Mouse (Mus musculus) G1E (cell line): Measurements from ENCODE around the gene Nup98. TPM values are rescaled to one million over a fixed set of nuclear protein-coding genes. Genes with fewer than 3 reads are reported as not detected.

Source experiments
- ATAC-seq: 2 replicates; pipeline ENCODE4 v1.8.0; 2016; ENCODE audit warnings: mild to moderate bottlenecking; ENCODE audit not compliant: insufficient number of reproducible peaks, poor library complexity, low FRiP score, severe bottlenecking; ENCODE audit errors: extremely low read depth
- DNase-seq: peaks from one replicate; pipeline ENCODE4 v3.0.0; 2012; ENCODE audit warnings: low spot score
- H3K27me3 ChIP-seq: 2 replicates; pipeline ENCODE4 v1.6.1; 2012; ENCODE audit warnings: mild to moderate bottlenecking, low read length, inconsistent platforms; ENCODE audit not compliant: insufficient read depth
- H3K36me3 ChIP-seq: replicated peaks from 2 replicates; pipeline ENCODE3; 2012; ENCODE audit warnings: mild to moderate bottlenecking, inconsistent platforms
- H3K4me1 ChIP-seq: 2 replicates; pipeline ENCODE4 v1.6.1; 2012; ENCODE audit warnings: low read depth, low read length, inconsistent platforms, mixed read lengths; ENCODE audit not compliant: insufficient read depth
- H3K4me3 ChIP-seq: 2 replicates; pipeline ENCODE4 v1.5.1; 2012; ENCODE audit warnings: low read depth, mild to moderate bottlenecking, inconsistent platforms, low read length, moderate library complexity, mixed read lengths
- H3K9me3 ChIP-seq: replicated peaks from 2 replicates; pipeline ENCODE4 v1.6.1; 2012; ENCODE audit warnings: inconsistent platforms
- CTCF ChIP-seq: IDR thresholded peaks from 2 replicates; pipeline ENCODE4 v1.5.1; 2012; ENCODE audit warnings: low read depth, low read length, inconsistent platforms, mixed read lengths
- GATA1 ChIP-seq: IDR thresholded peaks from 2 replicates; pipeline ENCODE4 v1.6.1; 2012; ENCODE audit warnings: borderline replicate concordance, low read length, inconsistent platforms, mixed read lengths
- GATA2 ChIP-seq: IDR thresholded peaks from 2 replicates; pipeline ENCODE4 v1.6.1; 2012; ENCODE audit warnings: low read depth, low read length, inconsistent platforms, borderline replicate concordance
- POLR2AphosphoS5 ChIP-seq: IDR thresholded peaks from 2 replicates; pipeline ENCODE4 v1.6.1; 2012; ENCODE audit warnings: low read depth, low read length, inconsistent platforms; ENCODE audit not compliant: insufficient replicate concordance
- TAL1 ChIP-seq: conservative IDR thresholded peaks from 2 replicates; pipeline ENCODE4 v1.6.1; 2012; ENCODE audit warnings: low read depth, low read length, inconsistent platforms, mixed read lengths
- polyA plus RNA-seq: library from polyadenylated mRNA; stranded (reverse); fragments of >175 nt; gene quantifications from 2 replicates; pipeline ENCODE4 v1.2.3, GENCODE M21; 2012
- total RNA-seq, 2 experiments: library from RNA; stranded (forward) in 1 of 2; stranded (reverse) in 1 of 2; fragments of 200-1000 nt in 1 of 2; fragments of >200 nt in 1 of 2; fragmentation: Nextera tagmentation in 1 of 2; gene quantifications; 2 replicates each; pipeline ENCODE4 v1.2.3; 2014 to 2017

Nup98 gene
- total and polyA plus RNA-seq, 3 experiments, result 11.3 to 179 (median 60.5) TPM

DNA sequence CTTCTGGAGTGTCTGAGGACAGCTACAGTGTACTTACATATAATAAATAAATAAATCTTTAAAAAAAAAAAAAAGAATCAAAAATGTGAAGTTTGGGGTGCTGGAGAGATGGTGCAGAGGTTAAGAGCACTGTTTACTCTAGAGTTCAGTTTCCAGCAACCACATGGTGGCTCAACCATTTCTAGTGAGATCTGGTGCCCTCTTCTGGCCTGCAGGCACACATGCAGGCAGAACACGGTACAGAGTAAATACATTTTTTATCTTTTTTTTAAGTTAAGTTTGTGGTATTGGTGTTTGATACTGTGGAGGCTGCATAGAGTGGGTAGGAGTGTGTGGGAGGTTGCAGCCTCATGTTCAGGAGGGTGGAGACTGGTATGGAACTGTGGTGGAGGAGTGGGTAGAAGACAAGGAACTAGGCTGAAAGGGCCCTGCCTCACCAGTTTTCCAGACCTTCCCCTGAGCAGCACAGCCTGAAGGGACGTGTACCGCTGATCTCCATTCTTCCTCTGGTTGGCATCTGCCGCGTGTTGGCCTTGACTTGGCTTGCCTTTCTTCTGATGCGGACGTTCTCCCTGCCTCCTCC, 133.2 kb downstream of the Nup98 start:
- H3K27me3 ChIP-seq, result no peaks in the 10 kb centered on the region
- no peak overlapping the region for H3K4me3 ChIP-seq
- peaks cover 93% of the 10 kb centered on the region for H3K36me3 ChIP-seq
- DNase-seq (no peak), ATAC-seq (no peak)
- no peaks in the 10 kb centered on the region for H3K9me3 ChIP-seq
- TF ChIP-seq GATA2 (no peak), POLR2AphosphoS5 (no peak), GATA1 (no peak), TAL1 (no peak), CTCF (no peak)
- peaks cover 2% of the 10 kb centered on the region; the same call in 1 of the 2 replicates for H3K4me1 ChIP-seq

Other genes with a start within 250 kb of the Nup98 start
- 4.2 and 6.5 TPM in 2 replicates for gene Il18bp, start 191.5 kb downstream of the Nup98 start, total RNA-seq (2014; fragmentation: Nextera tagmentation)
- gene Il18bp, start 191.5 kb downstream of the Nup98 start, total RNA-seq (2017), result 2.5 and 2.7 TPM in 2 replicates
- gene Il18bp, start 191.5 kb downstream of the Nup98 start, polyA plus RNA-seq, result 1.8 TPM in 2 replicates
- 8.6 and 11.8 TPM in 2 replicates for gene Rnf121, start 144.7 kb downstream of the Nup98 start, total RNA-seq (2014; fragmentation: Nextera tagmentation)
- 10.9 and 11.4 TPM in 2 replicates for gene Rnf121, start 144.7 kb downstream of the Nup98 start, total RNA-seq (2017)
- gene Rnf121, start 144.7 kb downstream of the Nup98 start, polyA plus RNA-seq, result 1.7 and 2.7 TPM in 2 replicates
- 29.5 and 45.5 TPM in 2 replicates for gene Xndc1, start 144.7 kb downstream of the Nup98 start, total RNA-seq (2014; fragmentation: Nextera tagmentation)
- 35.4 and 39.4 TPM in 2 replicates for gene Xndc1, start 144.7 kb downstream of the Nup98 start, total RNA-seq (2017)
- 25.0 and 29.7 TPM in 2 replicates for gene Xndc1, start 144.7 kb downstream of the Nup98 start, polyA plus RNA-seq
- gene Xntrpc, start 144.5 kb downstream of the Nup98 start, total RNA-seq (2014; fragmentation: Nextera tagmentation), result 0.39 and 1.4 TPM in 2 replicates
- gene Xntrpc, start 144.5 kb downstream of the Nup98 start, total RNA-seq (2017), result 0.44 and 0.46 TPM in 2 replicates
- 0.21 and 0.31 TPM in 2 replicates for gene Xntrpc, start 144.5 kb downstream of the Nup98 start, polyA plus RNA-seq
- gene Trpc2, start 127.1 kb downstream of the Nup98 start, total RNA-seq (2014; fragmentation: Nextera tagmentation), result 0.45 TPM in 1 of 2 replicates, not detected in the other
- not detected in 2 replicates for gene Trpc2, start 127.1 kb downstream of the Nup98 start, total RNA-seq (2017)
- not detected in 2 replicates for gene Trpc2, start 127.1 kb downstream of the Nup98 start, polyA plus RNA-seq
- gene Art1, start 108.4 kb downstream of the Nup98 start, total RNA-seq (2014; fragmentation: Nextera tagmentation), result not detected in 2 replicates
- gene Art1, start 108.4 kb downstream of the Nup98 start, total RNA-seq (2017), result 0.22 TPM in 1 of 2 replicates, not detected in the other
- gene Art1, start 108.4 kb downstream of the Nup98 start, polyA plus RNA-seq, result not detected in 2 replicates
- gene Art5, start 100.7 kb downstream of the Nup98 start, total RNA-seq (2014; fragmentation: Nextera tagmentation), result not detected in 2 replicates
- gene Art5, start 100.7 kb downstream of the Nup98 start, total RNA-seq (2017), result 0.16 TPM in 1 of 2 replicates, not detected in the other
- gene Art5, start 100.7 kb downstream of the Nup98 start, polyA plus RNA-seq, result not detected in 2 replicates
- gene Chrna10, start 93.3 kb downstream of the Nup98 start, total RNA-seq (2014; fragmentation: Nextera tagmentation), result not detected in 2 replicates
- gene Chrna10, start 93.3 kb downstream of the Nup98 start, total RNA-seq (2017), result 0.11 TPM in 1 of 2 replicates, not detected in the other
- gene Chrna10, start 93.3 kb downstream of the Nup98 start, polyA plus RNA-seq, result not detected in 2 replicates
- 60.1 and 61.9 TPM in 2 replicates for gene Pgap2, start within 50 bp of the Nup98 start, total RNA-seq (2014; fragmentation: Nextera tagmentation)
- 24.1 and 27.8 TPM in 2 replicates for gene Pgap2, start within 50 bp of the Nup98 start, total RNA-seq (2017)
- gene Pgap2, start within 50 bp of the Nup98 start, polyA plus RNA-seq, result 18.0 and 19.1 TPM in 2 replicates
- 240 and 241 TPM in 2 replicates for gene Rhog, start 45.9 kb upstream of the Nup98 start, total RNA-seq (2014; fragmentation: Nextera tagmentation)
- gene Rhog, start 45.9 kb upstream of the Nup98 start, total RNA-seq (2017), result 50.4 and 68.5 TPM in 2 replicates
- gene Rhog, start 45.9 kb upstream of the Nup98 start, polyA plus RNA-seq, result 121 and 212 TPM in 2 replicates
- gene Stim1, start 57.6 kb upstream of the Nup98 start, total RNA-seq (2014; fragmentation: Nextera tagmentation), result 25.8 and 27.3 TPM in 2 replicates
- gene Stim1, start 57.6 kb upstream of the Nup98 start, total RNA-seq (2017), result 24.2 and 25.1 TPM in 2 replicates
- 20.2 and 35.8 TPM in 2 replicates for gene Stim1, start 57.6 kb upstream of the Nup98 start, polyA plus RNA-seq
- gene Rrm1, start 231.5 kb upstream of the Nup98 start, total RNA-seq (2014; fragmentation: Nextera tagmentation), result 264 and 285 TPM in 2 replicates
- gene Rrm1, start 231.5 kb upstream of the Nup98 start, total RNA-seq (2017), result 524 and 591 TPM in 2 replicates
- gene Rrm1, start 231.5 kb upstream of the Nup98 start, polyA plus RNA-seq, result 64.3 and 131 TPM in 2 replicates